Mouse (Mus musculus) embryonic fibroblast, embryonic 13.5 days (primary cell): ENCODE measurements at regions not wholly inside any gene's neighbourhood (a gene's known extent, or its start where the extent isn't known, plus 50 kb on each side); places are given as distances from the start of the nearest gene placed in this dataset.

ENCODE experiments used
- CTCF ChIP-seq: IDR thresholded peaks from 2 replicates; pipeline ENCODE4 v1.5.1; 2011; ENCODE audit warnings: mild to moderate bottlenecking, control low read depth, low read length, moderate library complexity, borderline replicate concordance; ENCODE audit not compliant: insufficient read depth
- POLR2A ChIP-seq: IDR thresholded peaks from 2 replicates; pipeline ENCODE4 v1.6.1; 2011; ENCODE audit warnings: low read depth, mild to moderate bottlenecking, control low read depth, low read length, moderate library complexity

DNA sequence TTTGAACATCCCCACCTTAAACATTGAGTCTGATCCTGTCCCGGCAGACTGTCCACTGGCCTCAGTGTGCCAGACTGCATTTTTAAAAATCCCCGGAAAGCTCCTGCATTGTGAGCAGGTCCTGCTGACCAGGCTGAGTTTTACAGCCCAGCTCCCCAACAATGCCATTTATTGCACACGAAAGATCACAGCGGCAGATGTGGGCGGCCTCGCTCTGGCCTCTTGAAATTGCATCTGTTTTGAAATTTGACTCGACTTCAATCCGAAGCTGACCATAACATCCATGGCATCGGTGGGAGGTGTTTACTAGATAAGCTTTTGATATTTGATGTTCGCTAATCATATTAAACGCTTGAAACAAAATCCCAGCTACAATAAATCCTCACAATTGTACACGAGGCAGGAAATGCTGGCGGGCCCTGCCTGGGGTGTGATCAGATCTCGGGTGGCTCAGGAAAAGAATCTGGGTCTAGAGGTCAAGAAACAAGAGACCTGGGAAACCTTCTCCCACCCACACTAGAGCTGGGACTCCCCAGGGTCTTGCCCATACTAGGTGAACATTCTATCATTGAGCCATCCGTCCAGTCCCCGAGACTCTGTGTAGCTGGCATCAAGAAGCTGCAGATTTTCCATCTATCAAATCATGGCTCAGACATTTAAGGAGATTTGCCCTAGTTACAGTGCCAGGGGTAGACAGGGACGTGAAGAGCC lies 99.3 kb downstream of the Mycn start:
- TF ChIP-seq CTCF (no peak), POLR2A (no peak)
